Mouse (Mus musculus) MEL (cell line): ENCODE results near the gene Nrxn2. TPM values are rescaled to one million over a fixed set of nuclear protein-coding genes. Genes with fewer than 3 reads are reported as not detected.

Source experiments
- DNase-seq: peaks from one replicate; pipeline ENCODE4 v3.0.0; 2011; ENCODE audit warnings: low read depth, low spot score
- H3K27ac ChIP-seq: 2 replicates; pipeline ENCODE4 v1.5.1; 2012; ENCODE audit warnings: low read depth, mild to moderate bottlenecking, control low read depth, low read length, moderate library complexity; ENCODE audit not compliant: control insufficient read depth
- H3K27me3 ChIP-seq, 2 experiments: fragments of 150-350 bp in 1 of 2; sonication (generic) in 1 of 2; 2 replicates each; pipeline ENCODE4 v1.6.1; 2012; ENCODE audit warnings: low read length in 2 of 2, mild to moderate bottlenecking in 2 of 2, improper control_type of control experiment in 1 of 2, moderate library complexity in 1 of 2; ENCODE audit not compliant: insufficient read depth in 2 of 2, control insufficient read depth in 1 of 2
- H3K36me3 ChIP-seq, 2 experiments: 2 replicates each; pipeline ENCODE4 v1.6.1; 2012 to 2014; ENCODE audit warnings: low read length in 2 of 2, improper control_type of control experiment in 1 of 2, inconsistent platforms in 1 of 2, mild to moderate bottlenecking in 1 of 2; ENCODE audit not compliant: insufficient read depth in 2 of 2, control insufficient read depth in 1 of 2
- H3K4me1 ChIP-seq, 2 experiments: fragments of 150-350 bp in 1 of 2; sonication (generic) in 1 of 2; 2 replicates each; pipeline ENCODE4 v1.6.1; 2012; ENCODE audit warnings: low read length in 2 of 2, improper control_type of control experiment in 1 of 2, mild to moderate bottlenecking in 1 of 2; ENCODE audit not compliant: insufficient read depth in 2 of 2, control insufficient read depth in 1 of 2
- H3K4me3 ChIP-seq, 2 experiments: fragments of 150-350 bp in 1 of 2; sonication (generic) in 1 of 2; 2 replicates each; pipeline ENCODE4 v1.5.1; 2012; ENCODE audit warnings: low read depth in 2 of 2, low read length in 2 of 2, mild to moderate bottlenecking in 2 of 2, moderate library complexity in 2 of 2, control low read depth in 1 of 2, improper control_type of control experiment in 1 of 2; ENCODE audit not compliant: control insufficient read depth in 1 of 2, insufficient read depth in 1 of 2
- H3K79me2 ChIP-seq: 2 replicates; pipeline ENCODE4 v1.6.1; 2012; ENCODE audit warnings: mild to moderate bottlenecking, low read length, moderate library complexity; ENCODE audit not compliant: control insufficient read depth, poor library complexity, insufficient read depth
- H3K9ac ChIP-seq: 2 replicates; pipeline ENCODE4 v1.6.1; 2012; ENCODE audit warnings: low read depth, mild to moderate bottlenecking, control low read depth, low read length, moderate library complexity; ENCODE audit not compliant: control insufficient read depth, poor library complexity, severe bottlenecking
- H3K9me3 ChIP-seq: fragments of 150-350 bp; sonication (generic); replicated peaks from 2 replicates; pipeline ENCODE4 v1.6.1; 2012; ENCODE audit warnings: mild to moderate bottlenecking, low read length, improper control_type of control experiment, moderate library complexity; ENCODE audit not compliant: insufficient read depth
- CHD1 ChIP-seq: IDR thresholded peaks from 2 replicates; pipeline ENCODE4 v1.6.1; 2012; ENCODE audit warnings: low read depth, mild to moderate bottlenecking, inconsistent platforms, low read length, improper control_type of control experiment
- EP300 ChIP-seq, 2 experiments: IDR thresholded peaks; 2 replicates each; pipeline ENCODE4 v1.6.1; 2011; ENCODE audit warnings: improper control_type of control experiment in 2 of 2, low read length in 2 of 2, low read depth in 1 of 2, mild to moderate bottlenecking in 1 of 2
- ETS1 ChIP-seq: IDR thresholded peaks from 2 replicates; pipeline ENCODE4 v1.6.1; 2012; ENCODE audit warnings: low read depth, mild to moderate bottlenecking, inconsistent platforms, low read length, improper control_type of control experiment, moderate library complexity
- GATA1 ChIP-seq: IDR thresholded peaks from 2 replicates; pipeline ENCODE4 v1.6.1; 2011; ENCODE audit warnings: low read depth, low read length, improper control_type of control experiment
- MAFK ChIP-seq: IDR thresholded peaks from 2 replicates; pipeline ENCODE4 v1.6.1; 2011; ENCODE audit warnings: low read depth, mild to moderate bottlenecking, low read length, improper control_type of control experiment, borderline replicate concordance
- MAX ChIP-seq: IDR thresholded peaks from 2 replicates; pipeline ENCODE4 v1.6.1; 2011; ENCODE audit warnings: low read length, improper control_type of control experiment
- MAZ ChIP-seq: IDR thresholded peaks from 2 replicates; pipeline ENCODE4 v1.6.1; 2012; ENCODE audit warnings: low read depth, mild to moderate bottlenecking, inconsistent platforms, low read length, improper control_type of control experiment
- MXI1 ChIP-seq: IDR thresholded peaks from 2 replicates; pipeline ENCODE4 v1.6.1; 2011; ENCODE audit warnings: mild to moderate bottlenecking, low read depth, low read length, improper control_type of control experiment
- MYC ChIP-seq: IDR thresholded peaks from 2 replicates; pipeline ENCODE4 v1.6.1; 2011; ENCODE audit warnings: low read depth, mild to moderate bottlenecking, low read length, improper control_type of control experiment, moderate library complexity
- NELFE ChIP-seq: IDR thresholded peaks from 2 replicates; pipeline ENCODE4 v1.6.1; 2011; ENCODE audit warnings: low read depth, low read length, improper control_type of control experiment
- NRF1 ChIP-seq: IDR thresholded peaks from 2 replicates; pipeline ENCODE4 v1.6.1; 2014; ENCODE audit warnings: low read depth, mild to moderate bottlenecking, inconsistent platforms, low read length, improper control_type of control experiment, moderate library complexity; ENCODE audit not compliant: poor library complexity, insufficient read depth, severe bottlenecking
- POLR2A ChIP-seq, 2 experiments: IDR thresholded peaks; 2 replicates each; pipeline ENCODE4 v1.6.1; 2011 to 2012; ENCODE audit warnings: low read length in 2 of 2, mild to moderate bottlenecking in 2 of 2, control low read depth in 1 of 2, improper control_type of control experiment in 1 of 2, low read depth in 1 of 2, moderate library complexity in 1 of 2; ENCODE audit not compliant: control insufficient read depth in 1 of 2, insufficient read depth in 1 of 2, poor library complexity in 1 of 2
- RAD21 ChIP-seq: IDR thresholded peaks from 2 replicates; pipeline ENCODE4 v1.6.1; 2011; ENCODE audit warnings: mild to moderate bottlenecking, low read depth, low read length, improper control_type of control experiment
- SIN3A ChIP-seq: IDR thresholded peaks from 2 replicates; pipeline ENCODE4 v1.6.1; 2012; ENCODE audit warnings: low read length, improper control_type of control experiment, inconsistent platforms
- TAL1 ChIP-seq: IDR thresholded peaks from 2 replicates; pipeline ENCODE4 v1.6.1; 2012; ENCODE audit warnings: mild to moderate bottlenecking, inconsistent platforms, low read length, moderate library complexity, mixed read lengths
- TBP ChIP-seq: IDR thresholded peaks from 2 replicates; pipeline ENCODE4 v1.8.0; 2011; ENCODE audit warnings: low read depth, low read length, improper control_type of control experiment
- TCF12 ChIP-seq: IDR thresholded peaks from 2 replicates; pipeline ENCODE4 v1.6.1; 2014; ENCODE audit warnings: low read depth, mild to moderate bottlenecking, inconsistent platforms, low read length, improper control_type of control experiment, moderate library complexity
- UBTF ChIP-seq: IDR thresholded peaks from 2 replicates; pipeline ENCODE4 v1.6.1; 2012; ENCODE audit warnings: low read depth, mild to moderate bottlenecking, inconsistent platforms, low read length, improper control_type of control experiment, moderate library complexity, borderline replicate concordance; ENCODE audit not compliant: insufficient read depth
- USF1 ChIP-seq: IDR thresholded peaks from 2 replicates; pipeline ENCODE4 v1.6.1; 2014; ENCODE audit warnings: low read depth, mild to moderate bottlenecking, inconsistent platforms, low read length, improper control_type of control experiment, moderate library complexity
- USF2 ChIP-seq, 2 experiments: IDR thresholded peaks; 2 replicates each; pipeline ENCODE4 v1.6.1; 2011 to 2012; ENCODE audit warnings: improper control_type of control experiment in 2 of 2, low read length in 2 of 2, borderline replicate concordance in 1 of 2, inconsistent platforms in 1 of 2, low read depth in 1 of 2, mild to moderate bottlenecking in 1 of 2; ENCODE audit not compliant: insufficient read depth in 1 of 2
- ZKSCAN1 ChIP-seq: IDR thresholded peaks from 2 replicates; pipeline ENCODE4 v1.6.1; 2012; ENCODE audit warnings: low read depth, mild to moderate bottlenecking, inconsistent platforms, low read length, improper control_type of control experiment, moderate library complexity
- ZNF384 ChIP-seq: IDR thresholded peaks from 2 replicates; pipeline ENCODE4 v1.6.1; 2012; ENCODE audit warnings: low read depth, mild to moderate bottlenecking, inconsistent platforms, low read length, improper control_type of control experiment
- polyA plus RNA-seq, 2 experiments: library from polyadenylated mRNA; stranded (reverse) in 1 of 2; unstranded in 1 of 2; fragments of >175 nt in 1 of 2; fragments of >200 nt in 1 of 2; gene quantifications; 2 replicates each; pipeline versions ENCODE4 v1.2.1 to v1.2.4; 2012; ENCODE audit warnings: low replicate concordance in 2 of 2, low read depth in 1 of 2; ENCODE audit not compliant: insufficient read length in 2 of 2, insufficient read depth in 1 of 2, missing spikeins in 1 of 2
- total RNA-seq: library from RNA; depleted of rRNA; stranded (reverse); fragments of 300-350 nt; gene quantifications from 2 replicates; pipeline ENCODE4 v1.2.3, GENCODE M21; 2012

Gene Nrxn2
- total and polyA plus RNA-seq, 3 experiments: 0.39 to 0.42 TPM; not detected in 1

DNA sequence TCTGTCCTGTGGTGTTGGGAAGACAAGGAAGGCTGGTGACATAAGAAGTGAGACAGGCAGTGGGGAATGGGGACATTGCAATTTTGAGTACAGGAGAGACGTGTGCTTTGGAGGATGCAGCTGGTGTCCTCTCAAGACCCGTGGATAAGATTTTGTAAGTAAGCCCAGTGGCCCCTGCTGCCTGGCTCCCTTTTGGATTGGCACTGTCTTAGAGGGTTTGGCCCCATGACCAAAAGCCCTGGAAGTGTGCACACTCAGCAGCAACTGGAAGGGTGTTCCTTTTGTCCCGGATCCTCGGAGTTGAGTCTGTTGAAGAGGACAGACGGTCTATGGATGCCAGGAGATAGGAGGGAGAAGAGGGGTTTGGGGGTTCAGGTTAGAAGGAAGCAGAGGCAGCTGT is 127.0 kb downstream of the Nrxn2 start:
- TF ChIP-seq USF2 (IDR thresholded peaks at IDR 0.05; ENCODE audit: borderline replicate concordance in 1 of 2, insufficient read depth in 1 of 2, low read depth in 1 of 2, low read length in 2 of 2): no peak
- no peak for TF ChIP-seq MAZ
- TF ChIP-seq CHD1: no peak
- TF ChIP-seq MAX: no peak
- no peak for TF ChIP-seq MXI1
- no peak for TF ChIP-seq NRF1
- TF ChIP-seq GATA1: no peak
- no peak for TF ChIP-seq POLR2A (IDR thresholded peaks at IDR 0.05; ENCODE audit: control insufficient read depth in 1 of 2, insufficient read depth in 1 of 2, low read depth in 1 of 2, low read length in 2 of 2, poor library complexity in 1 of 2)
- TF ChIP-seq TBP: no peak
- TF ChIP-seq ETS1: no peak
- Histone ChIP-seq H3K79me2 (no peaks in the 10 kb centered on the region), H3K27me3 (no peaks in the 10 kb centered on the region; a peak in 1 of 4 replicates), H3K9ac (no peak overlapping the region), H3K4me1 (peaks cover 0 to 5% of the 10 kb centered on the region in 2 experiments; a peak in 1 of 4 replicates), H3K36me3 (no peaks in the 10 kb centered on the region; a peak in 1 of 4 replicates), H3K27ac (no peak overlapping the region), H3K4me3 (no peak overlapping the region), H3K9me3 (no peaks in the 10 kb centered on the region)
- DNase-seq: no peak

DNA sequence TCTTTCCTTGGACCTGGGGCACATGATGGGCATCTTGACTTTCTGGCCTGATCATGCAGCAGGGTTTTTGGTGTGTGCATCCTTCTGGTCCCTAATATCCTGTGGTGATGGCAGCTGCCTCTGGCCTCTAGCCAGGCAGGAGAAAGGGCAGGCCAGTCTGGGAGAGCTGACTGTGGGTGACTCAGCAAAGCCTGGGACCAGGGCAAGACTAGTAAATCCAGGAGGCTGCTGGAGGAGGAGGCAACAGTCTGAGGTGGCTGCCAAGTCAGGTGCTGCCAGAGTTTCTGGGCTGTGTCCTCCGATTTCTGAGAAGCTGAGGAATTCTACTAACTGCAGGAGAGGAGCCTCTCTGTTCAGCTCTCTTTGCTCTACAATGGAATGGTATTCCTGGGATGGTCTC is 127.6 kb downstream of the Nrxn2 start:
- H3K36me3 ChIP-seq: no peaks in the 10 kb centered on the region; a peak in 1 of 4 replicates
- no peaks in the 10 kb centered on the region for H3K79me2 ChIP-seq
- TF ChIP-seq NELFE (no peak), NRF1 (no peak), EP300 (IDR thresholded peaks at IDR 0.05; ENCODE audit: low read depth in 1 of 2, low read length in 2 of 2) (no peak), ZNF384 (no peak), TCF12 (no peak), UBTF (no peak), USF1 (no peak), ZKSCAN1 (no peak), MAZ (no peak), RAD21 (no peak), TAL1 (no peak), MYC (no peak), MAFK (no peak), SIN3A (no peak), TBP (no peak)
- H3K27me3 ChIP-seq: no peaks in the 10 kb centered on the region; a peak in 1 of 4 replicates
- no peak overlapping the region for H3K27ac ChIP-seq
- H3K4me1 ChIP-seq: peaks cover 0 to 5% of the 10 kb centered on the region in 2 experiments; a peak in 1 of 4 replicates
- H3K9me3 ChIP-seq: no peaks in the 10 kb centered on the region
- H3K9ac ChIP-seq: no peak overlapping the region
- H3K4me3 ChIP-seq: no peak overlapping the region
- DNase-seq: peak; percentile 30
